Mouse (Mus musculus): ENCODE results near the gene Syt14. TPM values are rescaled to one million over a fixed set of nuclear protein-coding genes. Genes with fewer than 3 reads are reported as not detected.

The Syt14 gene
- polyA plus RNA-seq, 1 experiment: 14.7 TPM

- H3K36me3 ChIP-seq (ENCODE audit: control insufficient read depth, insufficient read depth, low read length, poor library complexity, severe bottlenecking): no peaks in the 10 kb centered on the region
- H3K9ac ChIP-seq (ENCODE audit: low read depth, poor library complexity, severe bottlenecking): no peak overlapping the region
These were observed 156.4 kb downstream of the Syt14 start for GRCm38 (mm10) chr1:192879086-192879580.

DNA sequence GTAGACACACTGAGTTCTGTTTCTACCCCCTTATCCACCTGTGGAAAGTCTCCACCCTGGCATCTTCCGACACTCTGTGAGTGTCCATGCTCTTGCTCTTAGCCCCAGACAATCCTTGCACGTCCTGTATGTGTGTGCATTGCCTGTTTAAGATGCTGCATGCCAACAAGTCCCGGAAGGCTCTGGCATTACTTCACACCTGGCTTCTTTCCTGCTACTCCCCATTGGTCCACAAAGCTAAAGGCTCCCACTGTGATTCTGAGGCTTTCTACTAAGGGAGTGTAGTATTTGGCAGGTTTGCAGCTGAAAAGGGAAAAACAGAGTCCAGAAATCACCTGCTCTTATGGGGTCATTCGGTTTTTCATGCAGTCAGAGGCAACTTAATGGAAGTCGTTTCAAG is 162.7 kb downstream of the Syt14 start:
- Histone ChIP-seq H3K27ac (ENCODE audit: insufficient read depth, low read length) (no peak overlapping the region), H3K9me3 (replicated peaks; ENCODE audit: control insufficient read depth, insufficient read depth, low read length, poor library complexity, severe bottlenecking) (no peaks in the 10 kb centered on the region)
- no peak for TF ChIP-seq CTCF (IDR thresholded peaks at IDR 0.05; ENCODE audit: low read depth, low read length)
- TF ChIP-seq EP300 (IDR thresholded peaks at IDR 0.05; ENCODE audit: insufficient read depth, low read depth, low read length): no peak
- no peak for TF ChIP-seq POLR2A (IDR thresholded peaks at IDR 0.05; ENCODE audit: insufficient read depth, low read length)

More at GRCm38 (mm10) chr1:192879086-192879580, 156.4 kb downstream of the Syt14 start:
- H3K27ac ChIP-seq (ENCODE audit: insufficient read depth, low read length): no peak overlapping the region
- no peaks in the 10 kb centered on the region for H3K4me1 ChIP-seq (ENCODE audit: control insufficient read depth, insufficient read depth, low read length)
- H3K27me3 ChIP-seq (ENCODE audit: control insufficient read depth, insufficient read depth, low read length, poor library complexity, severe bottlenecking): no peaks in the 10 kb centered on the region
- TF ChIP-seq CTCF (IDR thresholded peaks at IDR 0.05; ENCODE audit: low read depth, low read length): no peak
- TF ChIP-seq EP300 (IDR thresholded peaks at IDR 0.05; ENCODE audit: insufficient read depth, low read depth, low read length): no peak
- no peak for TF ChIP-seq POLR2A (IDR thresholded peaks at IDR 0.05; ENCODE audit: insufficient read depth, low read length)
- H3K4me3 ChIP-seq (ENCODE audit: low read depth, low read length): no peak overlapping the region
- H3K9me3 ChIP-seq (replicated peaks; ENCODE audit: control insufficient read depth, insufficient read depth, low read length, poor library complexity, severe bottlenecking): no peaks in the 10 kb centered on the region

GRCm38 (mm10) chr1:192869761-192870160 is 165.8 kb downstream of the Syt14 start:
- Histone ChIP-seq H3K27ac (ENCODE audit: insufficient read depth, low read length) (no peak overlapping the region), H3K9me3 (replicated peaks; ENCODE audit: control insufficient read depth, insufficient read depth, low read length, poor library complexity, severe bottlenecking) (no peaks in the 10 kb centered on the region), H3K4me3 (ENCODE audit: low read depth, low read length) (no peak overlapping the region), H3K36me3 (ENCODE audit: control insufficient read depth, insufficient read depth, low read length, poor library complexity, severe bottlenecking) (no peaks in the 10 kb centered on the region), H3K27me3 (ENCODE audit: control insufficient read depth, insufficient read depth, low read length, poor library complexity, severe bottlenecking) (no peaks in the 10 kb centered on the region), H3K4me1 (ENCODE audit: control insufficient read depth, insufficient read depth, low read length) (peaks cover 3% of the 10 kb centered on the region), H3K9ac (ENCODE audit: low read depth, poor library complexity, severe bottlenecking) (no peak overlapping the region)
- TF ChIP-seq EP300 (IDR thresholded peaks at IDR 0.05; ENCODE audit: insufficient read depth, low read depth, low read length): no peak

More for the DNA sequence above, 162.7 kb downstream of the Syt14 start:
- Histone ChIP-seq H3K4me3 (ENCODE audit: low read depth, low read length) (no peak overlapping the region), H3K9ac (ENCODE audit: low read depth, poor library complexity, severe bottlenecking) (no peak overlapping the region), H3K27me3 (ENCODE audit: control insufficient read depth, insufficient read depth, low read length, poor library complexity, severe bottlenecking) (no peaks in the 10 kb centered on the region), H3K4me1 (ENCODE audit: control insufficient read depth, insufficient read depth, low read length) (peaks cover 3% of the 10 kb centered on the region), H3K36me3 (ENCODE audit: control insufficient read depth, insufficient read depth, low read length, poor library complexity, severe bottlenecking) (no peaks in the 10 kb centered on the region)

GRCm38 (mm10) chr1:192864440-192864839 is 171.1 kb downstream of the Syt14 start:
- no peaks in the 10 kb centered on the region for H3K36me3 ChIP-seq (ENCODE audit: control insufficient read depth, insufficient read depth, low read length, poor library complexity, severe bottlenecking)
- H3K27ac ChIP-seq (ENCODE audit: insufficient read depth, low read length): no peak overlapping the region
- H3K27me3 ChIP-seq (ENCODE audit: control insufficient read depth, insufficient read depth, low read length, poor library complexity, severe bottlenecking): no peaks in the 10 kb centered on the region
- no peaks in the 10 kb centered on the region for H3K9me3 ChIP-seq (replicated peaks; ENCODE audit: control insufficient read depth, insufficient read depth, low read length, poor library complexity, severe bottlenecking)
- TF ChIP-seq CTCF (IDR thresholded peaks at IDR 0.05; ENCODE audit: low read depth, low read length): no peak
- no peak for TF ChIP-seq POLR2A (IDR thresholded peaks at IDR 0.05; ENCODE audit: insufficient read depth, low read length)
- TF ChIP-seq EP300 (IDR thresholded peaks at IDR 0.05; ENCODE audit: insufficient read depth, low read depth, low read length): no peak
- H3K4me3 ChIP-seq (ENCODE audit: low read depth, low read length): no peak overlapping the region
- no peaks in the 10 kb centered on the region for H3K4me1 ChIP-seq (ENCODE audit: control insufficient read depth, insufficient read depth, low read length)
- H3K9ac ChIP-seq (ENCODE audit: low read depth, poor library complexity, severe bottlenecking): no peak overlapping the region

DNA sequence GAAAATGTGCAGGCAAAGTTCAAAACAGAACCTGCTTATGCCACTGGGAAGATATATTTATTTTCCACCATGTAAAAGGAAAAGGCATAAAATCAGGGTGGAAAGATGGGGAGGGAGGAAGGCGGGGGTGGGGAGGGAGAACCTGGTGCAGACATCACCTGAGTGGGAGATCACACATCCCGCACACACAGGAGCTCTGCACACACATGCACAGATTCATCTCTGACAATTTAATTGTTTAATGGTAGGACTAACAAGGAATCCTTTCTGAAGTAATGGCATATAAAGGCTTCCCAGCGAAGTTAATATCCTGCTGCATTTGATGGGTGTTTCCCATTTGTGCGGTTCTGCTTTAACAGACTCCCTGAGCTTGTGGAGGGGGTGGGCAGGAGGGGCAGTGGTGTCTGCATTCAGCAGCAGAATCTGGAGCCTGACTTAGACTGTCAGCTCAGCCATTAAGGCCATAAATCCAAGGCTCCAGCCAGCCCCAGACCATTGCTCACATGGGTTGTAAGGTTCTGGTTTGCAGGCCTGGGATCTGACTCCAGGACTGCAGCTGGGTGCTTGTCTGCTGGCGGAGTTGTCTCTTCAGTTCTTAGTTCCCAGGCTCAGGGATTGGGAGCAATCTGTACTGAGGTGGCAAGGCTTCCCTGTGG is 174.1 kb downstream of the Syt14 start:
- Histone ChIP-seq H3K27me3 (ENCODE audit: control insufficient read depth, insufficient read depth, low read length, poor library complexity, severe bottlenecking) (no peaks in the 10 kb centered on the region; the same call in 1 of the 2 replicates), H3K36me3 (ENCODE audit: control insufficient read depth, insufficient read depth, low read length, poor library complexity, severe bottlenecking) (no peaks in the 10 kb centered on the region), H3K9ac (ENCODE audit: low read depth, poor library complexity, severe bottlenecking) (no peak overlapping the region), H3K9me3 (replicated peaks; ENCODE audit: control insufficient read depth, insufficient read depth, low read length, poor library complexity, severe bottlenecking) (no peaks in the 10 kb centered on the region), H3K4me1 (ENCODE audit: control insufficient read depth, insufficient read depth, low read length) (no peaks in the 10 kb centered on the region), H3K4me3 (ENCODE audit: low read depth, low read length) (no peak overlapping the region), H3K27ac (ENCODE audit: insufficient read depth, low read length) (no peak overlapping the region)
- TF ChIP-seq EP300 (IDR thresholded peaks at IDR 0.05; ENCODE audit: insufficient read depth, low read depth, low read length) (no peak), CTCF (IDR thresholded peaks at IDR 0.05; ENCODE audit: low read depth, low read length) (no peak), POLR2A (IDR thresholded peaks at IDR 0.05; ENCODE audit: insufficient read depth, low read length) (no peak)

DNA sequence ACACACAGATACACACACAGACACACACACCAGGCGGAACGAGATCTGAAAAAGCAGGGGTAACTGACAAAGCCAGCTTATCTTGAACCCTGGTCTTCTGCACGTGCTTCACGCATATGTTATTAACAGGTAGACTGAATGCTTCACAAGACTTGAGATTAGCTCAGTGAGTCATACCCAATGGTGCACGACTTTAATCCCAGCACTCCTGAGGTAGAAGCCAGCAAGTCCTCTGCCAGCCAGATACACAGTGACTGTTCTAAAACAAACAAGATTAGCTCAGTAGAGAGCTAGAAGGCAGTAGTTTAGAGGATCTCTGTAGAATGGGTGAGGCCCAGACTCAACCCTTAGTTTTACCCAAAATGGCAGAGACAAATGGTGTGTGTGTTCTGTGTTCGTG is 175.3 kb downstream of the Syt14 start:
- Histone ChIP-seq H3K27me3 (ENCODE audit: control insufficient read depth, insufficient read depth, low read length, poor library complexity, severe bottlenecking) (peaks cover 4% of the 10 kb centered on the region), H3K9ac (ENCODE audit: low read depth, poor library complexity, severe bottlenecking) (no peak overlapping the region), H3K9me3 (replicated peaks; ENCODE audit: control insufficient read depth, insufficient read depth, low read length, poor library complexity, severe bottlenecking) (no peaks in the 10 kb centered on the region), H3K27ac (ENCODE audit: insufficient read depth, low read length) (no peak overlapping the region), H3K4me3 (ENCODE audit: low read depth, low read length) (no peak overlapping the region), H3K36me3 (ENCODE audit: control insufficient read depth, insufficient read depth, low read length, poor library complexity, severe bottlenecking) (no peaks in the 10 kb centered on the region), H3K4me1 (ENCODE audit: control insufficient read depth, insufficient read depth, low read length) (no peaks in the 10 kb centered on the region)
- no peak for TF ChIP-seq CTCF (IDR thresholded peaks at IDR 0.05; ENCODE audit: low read depth, low read length)
- no peak for TF ChIP-seq POLR2A (IDR thresholded peaks at IDR 0.05; ENCODE audit: insufficient read depth, low read length)
- TF ChIP-seq EP300 (IDR thresholded peaks at IDR 0.05; ENCODE audit: insufficient read depth, low read depth, low read length): no peak
